In the genomic region with DNA sequence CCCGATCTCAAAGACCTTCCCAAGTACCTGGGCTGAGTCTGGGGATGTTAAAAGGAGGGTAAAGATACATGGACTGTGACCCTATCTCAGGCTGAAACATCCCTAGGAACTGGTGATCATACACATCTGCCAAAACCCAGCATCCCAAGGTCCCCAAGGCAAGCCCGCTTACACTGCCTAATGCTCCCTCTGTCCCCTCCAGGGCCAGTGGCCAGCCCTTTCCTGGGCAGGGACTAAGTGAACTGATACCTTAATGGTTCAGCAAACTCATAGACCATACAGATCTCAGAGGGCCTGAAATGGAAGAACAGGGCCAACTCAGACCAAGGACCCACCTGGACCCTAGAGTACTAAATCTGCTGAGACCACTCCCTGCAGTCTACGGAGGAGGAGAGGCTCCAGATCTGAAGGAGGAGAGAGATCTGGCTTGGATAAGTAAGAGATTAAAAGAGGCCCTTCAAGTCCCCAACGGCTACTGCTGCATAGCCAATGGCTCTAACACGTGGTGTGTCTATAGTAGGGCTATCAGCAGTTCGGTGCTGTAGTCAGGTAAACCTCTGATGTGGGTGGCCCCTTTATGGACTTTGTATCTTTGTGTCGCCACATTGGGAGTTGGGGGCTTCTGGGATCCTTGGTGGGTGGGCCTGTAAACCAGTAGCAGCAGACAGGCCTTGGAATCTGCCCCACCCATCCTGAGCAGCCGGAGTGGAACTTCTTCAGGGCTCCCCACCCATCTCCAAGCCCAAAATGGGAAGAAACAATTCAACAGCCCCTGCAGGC, we compare ENCODE assay signal across 8 mouse cellular contexts. TPM values are rescaled to one million over a fixed set of nuclear protein-coding genes. Genes with fewer than 3 reads are reported as not detected.
A peak's percentile ranks its signal among the peaks of the same experiment; 100 is the strongest.
DNase-seq lines count a peak whose midpoint lies in the region; ATAC-seq and TF ChIP-seq lines count a peak whose summit lies in the region.

No protein-coding gene starts in this region.

- ATAC-seq in kidney, embryonic 16.5 days (ENCODE audit: low FRiP score, low TSS enrichment) = no peak
- ATAC-seq in embryonic facial prominence, embryonic 14.5 days (ENCODE audit: low read depth) = no peak
- no peak; the same call in 1 of the 2 replicates for ATAC-seq in limb, embryonic 11.5 days (ENCODE audit: insufficient number of reproducible peaks, low FRiP score, low TSS enrichment, low read depth)
- no peak for ATAC-seq in monocyte, adult 5-6 weeks (replicated peaks; ENCODE audit: insufficient number of reproducible peaks, low FRiP score, low TSS enrichment, poor library complexity, severe bottlenecking)

- no peaks in the 10 kb centered on the region for H3K9me3 ChIP-seq in kidney, embryonic 16.5 days (ENCODE audit: low read length)
- H3K9me3 ChIP-seq in embryonic facial prominence, embryonic 14.5 days (ENCODE audit: control insufficient read depth, low read length) = no peaks in the 10 kb centered on the region
- H3K9me3 ChIP-seq in limb, embryonic 11.5 days (ENCODE audit: control insufficient read depth, low read length) = no peaks in the 10 kb centered on the region

- peak overlapping the region; percentile 93 for H3K27ac ChIP-seq in kidney, embryonic 16.5 days (ENCODE audit: low read length)
- H3K27ac ChIP-seq in embryonic facial prominence, embryonic 14.5 days (replicated peaks; ENCODE audit: low read depth, low read length) = peak overlapping the region; percentile 90
- no peak overlapping the region; the same call in 1 of the 2 replicates for H3K27ac ChIP-seq in limb, embryonic 11.5 days (replicated peaks; ENCODE audit: low read depth, low read length)
- H3K27ac ChIP-seq in olfactory bulb, adult 2 months (ENCODE audit: insufficient read depth, low read depth, low read length) = no peak overlapping the region

- DNase-seq in kidney, adult 18-20 months = no peak
- peak; percentile 17 for DNase-seq in embryonic facial prominence, embryonic 14.5 days (ENCODE audit: low spot score)
- no peak for DNase-seq in limb, embryonic 11.5 days (ENCODE audit: low spot score)
- DNase-seq in frontal cortex, adult 2 months (ENCODE audit: extremely low spot score in 1 of 2, low spot score in 1 of 2) = no peak
- DNase-seq in c-Kit-positive CD71-positive TER-119-positive erythroid progenitor cells, embryonic 14.5 days (ENCODE audit: low spot score) = no peak

- H3K4me1 ChIP-seq in kidney, embryonic 16.5 days (ENCODE audit: insufficient read depth, low read length) = peaks cover 21% of the 10 kb centered on the region
- H3K4me1 ChIP-seq in embryonic facial prominence, embryonic 14.5 days (ENCODE audit: control insufficient read depth, insufficient read depth, low read length) = peaks cover 9% of the 10 kb centered on the region; the same call in 1 of the 2 replicates
- peaks cover 9% of the 10 kb centered on the region; the same call in 1 of the 2 replicates for H3K4me1 ChIP-seq in limb, embryonic 11.5 days (ENCODE audit: control insufficient read depth, insufficient read depth, low read length)
- H3K4me1 ChIP-seq in olfactory bulb, adult 2 months (ENCODE audit: control insufficient read depth, insufficient read depth, low read length) = peaks cover 16% of the 10 kb centered on the region

- H3K9ac ChIP-seq in kidney, embryonic 16.5 days (replicated peaks; ENCODE audit: low read length) = peak overlapping the region; percentile 73
- H3K9ac ChIP-seq in embryonic facial prominence, embryonic 14.5 days (ENCODE audit: low read depth, low read length) = peak overlapping the region; percentile 72
- peak overlapping the region; percentile 68 for H3K9ac ChIP-seq in limb, embryonic 11.5 days (ENCODE audit: low read length)

- peaks cover 35% of the 10 kb centered on the region for H3K36me3 ChIP-seq in kidney, embryonic 16.5 days (ENCODE audit: insufficient read depth, low read length)
- H3K36me3 ChIP-seq in embryonic facial prominence, embryonic 14.5 days (ENCODE audit: control insufficient read depth, insufficient read depth, low read length) = peaks cover 39% of the 10 kb centered on the region
- H3K36me3 ChIP-seq in limb, embryonic 11.5 days (ENCODE audit: control insufficient read depth, insufficient read depth, low read length) = peaks cover 12% of the 10 kb centered on the region

- no peak for TF ChIP-seq CTCF in olfactory bulb, adult 2 months (IDR thresholded peaks at IDR 0.05; ENCODE audit: insufficient read depth, low read depth, low read length)

- no peak for TF ChIP-seq POLR2A in olfactory bulb, adult 2 months (IDR thresholded peaks at IDR 0.05; ENCODE audit: insufficient read depth, low read depth, low read length)

- H3K4me3 ChIP-seq in kidney, embryonic 16.5 days (ENCODE audit: low read length) = peak overlapping the region; percentile 56
- H3K4me3 ChIP-seq in embryonic facial prominence, embryonic 14.5 days (ENCODE audit: low read depth, low read length) = peak overlapping the region; percentile 50
- peak overlapping the region; percentile 50 for H3K4me3 ChIP-seq in limb, embryonic 11.5 days (ENCODE audit: low read depth, low read length)
- H3K4me3 ChIP-seq in olfactory bulb, adult 2 months (ENCODE audit: insufficient read depth, low read depth, low read length) = peak overlapping the region; percentile 48

- WGBS in kidney, embryonic 16.5 days = 21% methylated on average over 8 of the region's 8 CpGs
- WGBS in embryonic facial prominence, embryonic 14.5 days = 38% methylated on average over 8 of the region's 8 CpGs
- whole genome bisulfite sequencing in limb, embryonic 11.5 days = 34% methylated on average over 8 of the region's 8 CpGs
- WGBS in olfactory bulb, adult 2 months = 67% methylated on average over 8 of the region's 8 CpGs

- H3K4me2 ChIP-seq in kidney, embryonic 16.5 days (replicated peaks; ENCODE audit: low read depth, low read length) = peak overlapping the region; percentile 87
- peak overlapping the region; percentile 93 for H3K4me2 ChIP-seq in embryonic facial prominence, embryonic 14.5 days (ENCODE audit: low read depth, low read length)
- peak overlapping the region; percentile 97 for H3K4me2 ChIP-seq in limb, embryonic 11.5 days (ENCODE audit: low read depth, severe bottlenecking)

- no peaks in the 10 kb centered on the region for H3K27me3 ChIP-seq in kidney, embryonic 16.5 days (ENCODE audit: insufficient read depth, low read length)
- H3K27me3 ChIP-seq in embryonic facial prominence, embryonic 14.5 days (replicated peaks; ENCODE audit: control insufficient read depth, insufficient read depth, low read length) = no peaks in the 10 kb centered on the region
- H3K27me3 ChIP-seq in limb, embryonic 11.5 days (ENCODE audit: control insufficient read depth, insufficient read depth, low read length) = no peaks in the 10 kb centered on the region

RNA-seq across cellular contexts. Expression of a gene that starts 0.6 kb away (rescaled TPM):
- polyA plus RNA-seq in kidney, embryonic 16.5 days (2015; fragmentation: Nextera tagmentation; extraction: Ambion mirVana) = 60.0 and 61.4 TPM in 2 replicates
- 21.2 and 30.4 TPM in 2 replicates for polyA plus RNA-seq in embryonic facial prominence, embryonic 14.5 days (2014; fragmentation: Nextera tagmentation; extraction: Ambion mirVana)
- 28.3 and 36.5 TPM in 2 replicates for polyA plus RNA-seq in limb, embryonic 11.5 days (2014; fragmentation: Nextera tagmentation; extraction: Ambion mirVana)
- not detected in 2 replicates for polyA plus RNA-seq in olfactory bulb, adult 2 months (2012; ENCODE audit: insufficient read depth, insufficient read length, low replicate concordance, missing spikeins)
- 8.5 and 9.4 TPM in 2 replicates for polyA plus RNA-seq in frontal cortex, adult 2 months (2012; rRNA removed)
- 5.9 to 10.5 TPM (median 9.9 TPM) in 3 replicates for total RNA-seq in monocyte, adult 5-6 weeks (2017)

RNA-seq across cellular contexts. Expression of a gene that starts 30.4 kb away (rescaled TPM):
- 4.8 and 5.0 TPM in 2 replicates for polyA plus RNA-seq in kidney, embryonic 16.5 days (2015; fragmentation: Nextera tagmentation; extraction: Ambion mirVana)
- 2.0 and 3.6 TPM in 2 replicates for polyA plus RNA-seq in embryonic facial prominence, embryonic 14.5 days (2014; fragmentation: Nextera tagmentation; extraction: Ambion mirVana)
- polyA plus RNA-seq in limb, embryonic 11.5 days (2014; fragmentation: Nextera tagmentation; extraction: Ambion mirVana) = 0.35 and 0.53 TPM in 2 replicates
- not detected in 2 replicates for polyA plus RNA-seq in olfactory bulb, adult 2 months (2012; ENCODE audit: insufficient read depth, insufficient read length, low replicate concordance, missing spikeins)
- polyA plus RNA-seq in frontal cortex, adult 2 months (2012; rRNA removed) = 22.4 and 24.5 TPM in 2 replicates
- 63.7 to 114 TPM (median 92.9 TPM) in 3 replicates for total RNA-seq in monocyte, adult 5-6 weeks (2017)

RNA-seq across cellular contexts. Expression of a gene that starts 32.7 kb away (rescaled TPM):
- polyA plus RNA-seq in kidney, embryonic 16.5 days (2015; fragmentation: Nextera tagmentation; extraction: Ambion mirVana) = 154 and 155 TPM in 2 replicates
- polyA plus RNA-seq in embryonic facial prominence, embryonic 14.5 days (2014; fragmentation: Nextera tagmentation; extraction: Ambion mirVana) = 104 and 107 TPM in 2 replicates
- polyA plus RNA-seq in limb, embryonic 11.5 days (2014; fragmentation: Nextera tagmentation; extraction: Ambion mirVana) = 147 and 150 TPM in 2 replicates
- polyA plus RNA-seq in olfactory bulb, adult 2 months (2012; ENCODE audit: insufficient read depth, insufficient read length, low replicate concordance, missing spikeins) = not detected in 2 replicates
- polyA plus RNA-seq in frontal cortex, adult 2 months (2012; rRNA removed) = 105 and 106 TPM in 2 replicates
- 162 to 274 TPM (median 251 TPM) in 3 replicates for total RNA-seq in monocyte, adult 5-6 weeks (2017)

Comparison
In these comparisons a context has a peak if more than half of its experiments do, and no peak if none do; other contexts are left out.
1. H3K27ac ChIP-seq: peak in kidney, embryonic 16.5 days (single experiment) and embryonic facial prominence, embryonic 14.5 days (single experiment); none in limb, embryonic 11.5 days (single experiment) and olfactory bulb, adult 2 months (single experiment).
2. RNA of a gene that starts 32.7 kb away (polyA plus RNA-seq): 154 to 155 TPM in kidney, embryonic 16.5 days, 147 to 150 TPM in limb, embryonic 11.5 days, 105 to 106 TPM in frontal cortex, adult 2 months and 104 to 107 TPM in embryonic facial prominence, embryonic 14.5 days; not detected in olfactory bulb, adult 2 months; every median in the first group is over 100 times any median in the second.
3. Peak in every context shown above with its lines, with median percentiles within 50 percentile points of each other: H3K4me2 ChIP-seq, H3K4me3 ChIP-seq and H3K9ac ChIP-seq.